Mouse (Mus musculus) midbrain, embryonic 13.5 days (tissue): ENCODE data around the gene Pbx1. TPM values are rescaled to one million over a fixed set of nuclear protein-coding genes. Genes with fewer than 3 reads are reported as not detected.
A peak's percentile ranks its signal among the peaks of the same experiment; 100 is the strongest.

Experiments used
- ATAC-seq: fragments of 200-750 bp; cut with Nextera tagmentation; 2 replicates; pipeline ENCODE4 v1.8.0; 2017; ENCODE audit warnings: mild to moderate bottlenecking, moderate TSS enrichment, moderate library complexity
- H3K27ac ChIP-seq: fragments of 300-500 bp; sonication (generic); 2 replicates; pipeline ENCODE4 v1.5.1; 2015; ENCODE audit warnings: inconsistent platforms, mild to moderate bottlenecking, moderate library complexity
- H3K27me3 ChIP-seq: fragments of 300-500 bp; sonication (generic); 2 replicates; pipeline ENCODE4 v1.6.1; 2015; ENCODE audit warnings: mild to moderate bottlenecking, inconsistent platforms
- H3K36me3 ChIP-seq: fragments of 300-500 bp; sonication (generic); 2 replicates; pipeline ENCODE4 v1.6.1; 2015; ENCODE audit warnings: mild to moderate bottlenecking, inconsistent platforms
- H3K4me1 ChIP-seq: fragments of 300-500 bp; sonication (generic); replicated peaks from 2 replicates; pipeline ENCODE4 v1.6.1; 2015; ENCODE audit warnings: inconsistent platforms
- H3K4me2 ChIP-seq: fragments of 300-500 bp; sonication (generic); replicated peaks from 2 replicates; pipeline ENCODE4 v1.6.1; 2015; ENCODE audit warnings: moderate library complexity, mild to moderate bottlenecking, inconsistent platforms
- H3K4me3 ChIP-seq: fragments of 300-500 bp; sonication (generic); replicated peaks from 2 replicates; pipeline ENCODE4 v1.5.1; 2015; ENCODE audit warnings: mild to moderate bottlenecking, inconsistent platforms
- H3K9ac ChIP-seq: fragments of 300-500 bp; sonication (generic); replicated peaks from 2 replicates; pipeline ENCODE4 v1.6.1; 2015; ENCODE audit warnings: mild to moderate bottlenecking, inconsistent platforms
- H3K9me3 ChIP-seq: fragments of 300-500 bp; sonication (generic); 2 replicates; pipeline ENCODE4 v1.6.1; 2016; ENCODE audit warnings: mild to moderate bottlenecking, inconsistent platforms
- WGBS: fragments of 180-500 bp; shearing (Covaris S2); methylation state at CpG from one replicate; pipeline ENCODE4 v1.1.7; 2015; 5-methylcytosine and 5-hydroxymethylcytosine counted together
- polyA plus RNA-seq: library from polyadenylated mRNA; unstranded; fragments of >200 nt; fragmentation: Nextera tagmentation; extraction: Ambion mirVana; gene quantifications from 2 replicates; pipeline ENCODE4 v1.2.1, GENCODE M21; 2015

Gene Pbx1
- polyA plus RNA-seq, 1 experiment from 2014 or later: 91.4 TPM

DNA sequence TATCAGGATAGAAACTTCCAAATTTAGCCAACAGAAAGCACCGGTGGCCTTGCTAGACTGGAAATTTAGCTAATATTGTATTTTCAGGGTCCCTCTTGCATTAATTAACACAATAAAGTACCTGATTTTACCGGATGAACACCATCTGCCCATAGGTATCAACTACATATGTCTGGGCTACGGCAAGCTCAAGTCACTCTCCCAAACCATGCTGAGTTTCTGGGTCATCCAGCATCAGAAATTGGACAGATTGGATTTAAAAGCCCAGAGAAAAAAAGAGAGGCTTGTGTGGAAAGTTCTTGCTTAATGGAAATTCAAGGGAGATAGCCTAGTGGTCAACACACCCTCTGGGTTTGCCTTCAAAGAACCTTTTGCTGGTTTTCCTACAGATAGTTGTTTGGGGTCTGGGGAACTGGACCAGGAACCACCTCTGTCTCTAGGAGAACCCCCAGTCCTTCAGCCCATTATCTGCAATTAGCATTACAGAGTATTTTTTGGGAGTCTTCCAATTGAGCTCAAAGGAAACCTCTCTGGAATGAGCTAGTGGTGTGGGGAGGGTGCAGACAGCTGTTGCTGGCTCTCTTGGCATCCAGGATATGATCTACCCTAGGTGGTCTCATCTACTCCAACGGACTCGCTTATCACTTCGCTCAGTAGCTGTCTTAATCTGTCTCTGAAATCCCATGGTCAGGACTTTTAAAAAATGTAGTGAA, 234.7 kb downstream of the Pbx1 start:
- H3K27me3 ChIP-seq: peaks cover 39% of the 10 kb centered on the region

DNA sequence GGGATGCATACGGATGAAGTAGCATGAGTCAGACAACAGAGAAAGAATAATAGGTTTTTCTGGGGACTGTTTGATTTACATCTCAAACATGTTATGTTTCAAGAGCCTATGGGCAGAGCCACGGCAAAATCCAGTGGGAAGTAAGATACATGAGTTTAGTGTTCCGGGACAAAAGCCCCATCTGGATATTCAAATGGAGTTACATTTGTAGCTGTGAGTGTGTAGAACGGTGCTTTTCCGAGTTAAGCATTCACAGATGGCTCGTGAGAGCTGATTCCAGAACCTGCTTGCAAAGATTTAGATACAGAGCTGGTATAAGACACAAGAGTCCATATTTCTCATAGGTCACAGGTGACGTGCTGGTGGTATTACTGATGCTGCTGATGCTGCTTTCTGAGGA, 238.7 kb downstream of the Pbx1 start:
- H3K9ac ChIP-seq: no peak overlapping the region
- H3K36me3 ChIP-seq: peaks cover 24% of the 10 kb centered on the region
- H3K4me2 ChIP-seq: no peak overlapping the region
- peaks cover 16% of the 10 kb centered on the region for H3K4me1 ChIP-seq
- peak overlapping the region; percentile 11; the same call in 1 of the 2 replicates for H3K27ac ChIP-seq
- peaks cover 19% of the 10 kb centered on the region; the same call in 1 of the 2 replicates for H3K27me3 ChIP-seq
- H3K4me3 ChIP-seq: no peak overlapping the region
- no peak for ATAC-seq
- H3K9me3 ChIP-seq: no peaks in the 10 kb centered on the region
- WGBS: 71% methylated on average over 7 of the region's 7 CpGs

More for the DNA sequence above, 234.7 kb downstream of the Pbx1 start:
- peaks cover 19% of the 10 kb centered on the region for H3K4me1 ChIP-seq
- no peak overlapping the region for H3K27ac ChIP-seq
- no peak overlapping the region for H3K9ac ChIP-seq
- H3K9me3 ChIP-seq: no peaks in the 10 kb centered on the region
- H3K4me2 ChIP-seq: no peak overlapping the region
- H3K36me3 ChIP-seq: peaks cover 33% of the 10 kb centered on the region
- no peak overlapping the region for H3K4me3 ChIP-seq
- ATAC-seq: no peak
- WGBS: 91% methylated on average over 6 of the region's 6 CpGs

DNA sequence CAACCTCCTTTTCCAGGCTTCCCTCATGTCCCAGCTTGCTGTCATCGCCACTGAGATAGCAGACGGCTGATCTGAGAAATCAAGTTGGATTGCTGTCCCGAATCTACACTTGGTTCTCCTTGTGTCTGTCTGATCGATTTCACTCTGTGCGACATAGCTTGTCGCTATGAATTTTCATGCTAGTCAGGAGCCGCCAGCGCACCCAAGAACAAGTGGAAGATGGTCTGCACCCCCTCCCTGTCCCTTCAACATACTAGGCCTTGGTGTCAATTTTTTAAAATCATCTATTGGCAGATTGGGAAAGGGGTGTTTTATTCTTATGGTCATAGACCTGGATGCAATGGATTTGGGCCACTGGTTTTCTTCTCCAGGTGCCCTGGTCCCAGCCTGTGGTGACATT, 249.3 kb downstream of the Pbx1 start:
- no peaks in the 10 kb centered on the region for H3K27me3 ChIP-seq
- WGBS: 94% methylated on average over 8 of the region's 8 CpGs
- H3K9me3 ChIP-seq: no peaks in the 10 kb centered on the region
- H3K4me1 ChIP-seq: peaks cover 14% of the 10 kb centered on the region
- H3K27ac ChIP-seq: no peak overlapping the region
- H3K4me2 ChIP-seq: no peak overlapping the region
- ATAC-seq: no peak
- H3K9ac ChIP-seq: no peak overlapping the region
- no peak overlapping the region for H3K4me3 ChIP-seq
- peaks cover 44% of the 10 kb centered on the region for H3K36me3 ChIP-seq

DNA sequence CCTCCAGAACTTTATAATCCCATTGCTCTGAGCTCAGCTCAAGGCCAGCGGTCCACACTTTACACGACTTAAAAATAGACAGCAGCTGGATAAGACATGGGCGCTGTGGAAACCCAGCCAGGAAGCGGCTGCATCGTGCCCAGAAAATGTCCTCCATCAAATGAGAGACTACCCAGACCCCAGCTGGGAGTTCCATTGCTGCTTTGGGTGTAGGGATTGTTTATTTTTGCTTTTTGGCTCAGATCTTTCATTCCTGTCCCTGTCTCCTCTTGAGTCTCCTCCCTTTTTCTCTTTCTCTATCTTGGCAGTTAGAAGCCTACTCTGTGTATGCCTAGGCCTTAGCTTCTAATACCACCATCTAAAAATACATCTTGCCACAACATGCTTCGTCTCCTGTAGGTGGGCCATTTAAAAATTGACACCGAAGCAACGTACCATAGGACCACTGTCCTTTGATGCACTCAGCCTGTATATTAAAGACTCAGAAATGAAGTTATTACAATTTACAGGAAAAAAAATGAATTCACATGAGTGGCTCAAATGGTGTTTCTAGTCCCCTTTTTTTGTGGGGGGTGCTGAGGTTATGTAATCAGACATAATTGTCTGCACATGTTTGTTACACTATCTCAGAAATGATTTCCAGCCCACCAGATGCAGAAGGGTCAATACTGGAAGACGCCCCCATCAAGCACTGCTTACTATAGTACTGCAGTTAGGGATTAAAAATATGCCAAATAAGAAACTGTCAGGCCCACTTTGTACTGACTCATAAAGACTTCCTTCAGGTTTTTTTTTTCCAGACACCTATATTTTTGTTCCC, 251.2 kb downstream of the Pbx1 start:
- 89% methylated on average over 9 of the region's 9 CpGs for WGBS
- Histone ChIP-seq H3K9me3 (no peaks in the 10 kb centered on the region), H3K27ac (no peak overlapping the region), H3K27me3 (no peaks in the 10 kb centered on the region), H3K4me2 (no peak overlapping the region), H3K4me3 (no peak overlapping the region), H3K4me1 (peaks cover 5% of the 10 kb centered on the region; the same call in 1 of the 2 replicates), H3K36me3 (peaks cover 49% of the 10 kb centered on the region), H3K9ac (no peak overlapping the region)
- ATAC-seq: no peak

DNA sequence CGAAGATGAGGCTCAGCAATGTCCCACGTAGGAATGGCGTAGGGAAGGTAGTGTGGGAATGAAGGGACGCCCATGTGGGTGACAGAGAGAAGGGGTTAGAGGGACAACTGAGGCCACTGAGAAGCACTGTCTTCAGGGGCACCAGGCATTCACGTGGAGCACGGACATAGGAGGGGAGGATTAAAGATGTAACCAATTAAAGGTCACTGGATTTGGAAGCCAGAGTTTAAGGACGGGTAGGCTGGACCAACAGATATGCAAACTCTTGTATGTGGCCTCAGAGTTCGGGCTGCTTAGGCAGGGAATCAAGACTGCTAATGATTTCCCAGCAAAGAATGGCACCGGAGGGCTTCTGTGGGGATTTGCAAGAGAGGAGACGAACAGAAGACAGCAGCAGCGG, 252.4 kb downstream of the Pbx1 start:
- Histone ChIP-seq H3K4me3 (no peak overlapping the region), H3K27ac (no peak overlapping the region), H3K9me3 (no peaks in the 10 kb centered on the region), H3K9ac (no peak overlapping the region), H3K36me3 (peaks cover 55% of the 10 kb centered on the region), H3K4me1 (no peaks in the 10 kb centered on the region), H3K4me2 (no peak overlapping the region), H3K27me3 (no peaks in the 10 kb centered on the region)
- 85% methylated on average over 11 of the region's 11 CpGs for WGBS
- ATAC-seq: no peak

DNA sequence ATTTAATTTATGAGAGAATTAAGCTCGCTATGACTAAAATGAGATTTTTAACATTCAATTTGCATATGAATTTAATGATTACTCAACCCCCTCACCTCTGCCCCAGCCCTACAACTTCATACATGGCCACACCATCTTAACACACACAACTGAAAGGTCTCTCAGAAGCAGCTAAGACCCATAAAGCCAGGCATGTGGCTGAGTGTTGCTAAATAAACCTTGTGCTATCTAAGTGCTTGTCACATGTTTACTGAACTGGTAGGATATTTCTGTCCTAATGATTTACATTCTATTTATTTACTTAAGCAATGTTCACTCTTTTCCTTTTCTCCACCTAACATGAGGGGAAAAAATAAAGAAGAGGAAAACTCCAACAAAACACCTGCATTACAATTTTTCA, 253.5 kb downstream of the Pbx1 start:
- 82% methylated on average over 1 of the region's 1 CpGs for WGBS
- ATAC-seq: no peak
- H3K36me3 ChIP-seq: peaks cover 54% of the 10 kb centered on the region

DNA sequence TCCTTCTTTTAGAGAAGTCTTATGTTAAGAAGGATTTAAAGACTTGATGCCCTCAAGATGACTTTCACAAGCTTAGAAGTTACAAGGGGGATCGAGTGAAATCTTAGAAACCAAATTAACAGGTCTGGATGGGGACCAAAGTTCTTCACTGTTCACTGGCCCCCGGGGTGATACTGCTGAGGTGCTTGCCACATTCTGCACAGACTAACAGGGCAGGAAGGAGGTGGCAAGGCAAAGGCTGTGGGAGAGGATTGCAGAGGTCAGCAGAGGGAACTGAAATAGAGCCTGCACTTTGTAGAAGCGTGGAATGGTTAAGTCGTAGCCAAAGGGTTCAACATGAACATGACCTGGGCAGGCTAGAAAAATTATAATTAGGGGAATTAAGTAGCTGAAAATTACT, 256.5 kb downstream of the Pbx1 start:
- 88% methylated on average over 4 of the region's 4 CpGs for WGBS
- Histone ChIP-seq H3K9me3 (no peaks in the 10 kb centered on the region), H3K36me3 (peaks cover 27% of the 10 kb centered on the region), H3K27ac (no peak overlapping the region), H3K4me1 (no peaks in the 10 kb centered on the region), H3K4me2 (no peak overlapping the region), H3K27me3 (no peaks in the 10 kb centered on the region), H3K9ac (no peak overlapping the region), H3K4me3 (no peak overlapping the region)
- ATAC-seq: no peak

More for the DNA sequence above, 253.5 kb downstream of the Pbx1 start:
- Histone ChIP-seq H3K27me3 (no peaks in the 10 kb centered on the region), H3K9ac (no peak overlapping the region), H3K27ac (no peak overlapping the region), H3K4me1 (no peaks in the 10 kb centered on the region), H3K4me3 (no peak overlapping the region), H3K4me2 (no peak overlapping the region), H3K9me3 (no peaks in the 10 kb centered on the region)

DNA sequence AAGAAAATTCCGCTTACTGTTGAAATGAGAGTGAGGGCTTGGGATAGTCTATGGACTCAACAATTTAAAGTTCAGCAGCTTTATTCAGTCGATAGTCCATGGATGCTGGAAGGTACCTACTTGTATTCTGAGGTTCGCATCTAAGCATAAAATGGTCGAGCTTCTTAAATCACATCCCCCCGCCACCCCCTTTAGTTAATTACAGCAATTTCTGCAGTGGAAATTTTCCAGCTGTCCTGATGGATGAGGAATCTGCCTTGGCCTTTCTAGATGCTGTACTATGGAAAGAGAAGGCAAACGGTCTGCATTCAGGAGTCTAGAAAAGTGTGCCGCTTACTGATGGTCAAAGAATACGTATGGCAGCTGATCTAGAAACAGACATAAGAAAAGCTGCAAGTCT, 262.3 kb downstream of the Pbx1 start:
- peaks cover 17% of the 10 kb centered on the region for H3K4me1 ChIP-seq
- 82% methylated on average over 8 of the region's 8 CpGs for WGBS
- no peak overlapping the region for H3K4me3 ChIP-seq
- H3K4me2 ChIP-seq: no peak overlapping the region
- H3K9ac ChIP-seq: no peak overlapping the region
- H3K27ac ChIP-seq: 0 out of 2 replicates have a peak overlapping the region, but pooled peaks have one; percentile 14
- H3K9me3 ChIP-seq: no peaks in the 10 kb centered on the region
- H3K27me3 ChIP-seq: no peaks in the 10 kb centered on the region
- no peak for ATAC-seq
- no peaks in the 10 kb centered on the region; the same call in 1 of the 2 replicates for H3K36me3 ChIP-seq

DNA sequence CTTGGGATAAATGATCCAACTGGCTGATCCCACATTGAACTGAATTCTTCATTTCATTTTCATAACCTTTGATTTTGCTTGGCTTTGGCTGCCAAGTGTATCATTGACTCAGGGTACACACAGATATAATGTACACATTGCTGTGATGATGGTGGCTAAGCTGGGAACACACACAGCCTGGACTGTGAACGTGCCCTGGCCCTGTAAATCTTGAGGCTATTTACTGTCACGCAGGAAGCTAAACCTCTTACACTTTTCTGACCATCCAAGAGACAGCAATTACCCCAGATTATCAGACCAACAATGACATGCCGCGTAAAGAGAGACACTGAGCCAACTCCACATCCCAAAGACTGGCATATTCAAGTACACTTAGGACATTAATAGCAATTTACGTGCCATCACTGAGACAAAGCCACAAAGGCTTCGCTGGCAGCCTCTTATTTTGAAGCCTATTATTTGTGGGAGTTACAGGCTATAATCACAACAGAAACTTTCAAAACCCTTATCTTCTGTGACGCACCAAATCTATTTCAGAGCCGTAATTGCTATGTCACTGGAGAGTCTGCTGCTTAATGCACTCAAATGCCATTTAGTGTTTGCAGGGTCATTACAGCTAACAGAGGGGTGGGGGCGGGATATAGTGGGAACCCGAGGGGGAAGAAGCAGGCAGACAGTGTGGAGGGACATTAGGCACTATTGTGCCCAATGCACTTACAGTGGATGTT, 262.9 kb downstream of the Pbx1 start:
- no peaks in the 10 kb centered on the region for H3K27me3 ChIP-seq
- peak; percentile 77 for ATAC-seq
- H3K9me3 ChIP-seq: no peaks in the 10 kb centered on the region
- WGBS: 56% methylated on average over 10 of the region's 10 CpGs
- no peaks in the 10 kb centered on the region; the same call in 1 of the 2 replicates for H3K36me3 ChIP-seq
- H3K4me2 ChIP-seq: no peak overlapping the region
- peaks cover 23% of the 10 kb centered on the region for H3K4me1 ChIP-seq
- H3K9ac ChIP-seq: no peak overlapping the region
- H3K27ac ChIP-seq: peak overlapping the region; percentile 41
- H3K4me3 ChIP-seq: no peak overlapping the region

DNA sequence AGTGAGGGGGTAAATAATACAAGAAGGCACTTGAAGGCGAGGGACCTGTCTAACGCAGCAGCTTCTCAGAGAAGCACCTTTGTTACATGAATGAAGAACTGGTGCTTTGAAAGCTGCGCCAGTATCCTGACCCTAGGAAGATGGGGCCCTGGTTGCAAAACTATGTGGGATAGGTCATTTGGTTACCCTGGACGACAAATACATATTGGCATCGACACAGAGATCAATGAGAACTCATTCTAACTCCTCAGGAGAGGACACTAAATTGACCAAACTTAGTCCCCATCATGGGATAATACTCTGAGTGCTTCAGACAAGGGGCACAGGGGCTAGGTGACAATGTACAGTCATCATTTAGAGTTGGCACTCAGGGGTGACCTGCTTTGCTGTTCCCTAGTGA, 264.3 kb downstream of the Pbx1 start:
- WGBS: 93% methylated on average over 5 of the region's 5 CpGs
- H3K27ac ChIP-seq: no peak overlapping the region
- ATAC-seq: no peak

DNA sequence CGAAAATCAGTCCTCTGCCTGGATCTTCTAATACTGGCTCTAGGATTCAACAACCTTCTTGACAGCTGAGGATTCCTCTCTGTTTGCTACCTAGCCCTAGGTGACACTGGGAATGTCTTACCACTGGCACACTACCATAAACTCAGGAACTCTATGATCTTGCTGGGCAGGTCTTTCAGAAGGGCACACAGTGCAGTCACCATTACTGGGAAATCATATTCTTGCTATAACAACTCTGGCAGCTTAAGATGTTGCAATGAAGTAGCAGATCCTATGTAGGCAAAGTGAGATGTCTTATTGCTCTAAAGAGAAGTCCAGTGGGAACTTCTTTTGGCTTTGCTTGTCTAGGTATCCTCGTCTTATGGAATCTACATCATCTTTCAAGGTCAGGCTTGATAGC, 265.2 kb downstream of the Pbx1 start:
- Histone ChIP-seq H3K9me3 (no peaks in the 10 kb centered on the region), H3K9ac (no peak overlapping the region), H3K4me3 (no peak overlapping the region), H3K4me2 (no peak overlapping the region), H3K36me3 (no peaks in the 10 kb centered on the region; the same call in 1 of the 2 replicates), H3K4me1 (peaks cover 34% of the 10 kb centered on the region), H3K27me3 (no peaks in the 10 kb centered on the region), H3K27ac (no peak overlapping the region)
- ATAC-seq: no peak
- 93% methylated on average over 2 of the region's 2 CpGs for WGBS

More for the DNA sequence above, 264.3 kb downstream of the Pbx1 start:
- no peaks in the 10 kb centered on the region for H3K27me3 ChIP-seq
- no peak overlapping the region for H3K9ac ChIP-seq
- no peaks in the 10 kb centered on the region for H3K9me3 ChIP-seq
- no peak overlapping the region for H3K4me3 ChIP-seq
- peaks cover 34% of the 10 kb centered on the region for H3K4me1 ChIP-seq
- no peaks in the 10 kb centered on the region; the same call in 1 of the 2 replicates for H3K36me3 ChIP-seq
- no peak overlapping the region for H3K4me2 ChIP-seq

DNA sequence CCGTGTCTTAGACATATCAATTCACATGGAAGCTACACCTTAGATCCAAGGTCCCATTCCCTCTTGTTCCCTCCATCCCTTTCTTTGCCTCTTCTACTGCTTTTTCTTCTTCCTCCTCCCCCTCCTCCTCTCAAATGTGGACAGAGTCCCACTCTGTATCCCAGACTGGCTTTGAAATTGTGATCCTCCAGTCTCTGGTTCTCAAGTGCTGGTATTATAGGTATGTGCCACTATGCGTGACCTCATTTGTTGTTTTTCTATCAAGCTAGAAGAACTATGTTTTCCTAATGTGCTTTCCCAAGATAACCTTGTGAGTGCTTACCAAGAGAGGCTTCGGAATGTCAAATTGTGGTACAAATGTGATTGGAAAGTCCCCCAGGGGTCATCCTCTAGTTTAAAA, 267.1 kb downstream of the Pbx1 start:
- WGBS: 77% methylated on average over 3 of the region's 3 CpGs
- Histone ChIP-seq H3K4me3 (no peak overlapping the region), H3K27me3 (no peaks in the 10 kb centered on the region), H3K4me1 (peaks cover 33% of the 10 kb centered on the region), H3K4me2 (no peak overlapping the region), H3K27ac (peak overlapping the region; percentile 72), H3K36me3 (no peaks in the 10 kb centered on the region; the same call in 1 of the 2 replicates), H3K9me3 (no peaks in the 10 kb centered on the region), H3K9ac (no peak overlapping the region)
- ATAC-seq: no peak
